Mouse (Mus musculus) embryo, embryonic 10.5 days (tissue): ENCODE measurements at regions not wholly inside any gene's neighbourhood (a gene's known extent, or its start where the extent isn't known, plus 50 kb on each side); places are given as distances from the start of the nearest gene placed in this dataset.
"Not testable (repeated sequence)": the region's sequence is repeated elsewhere in the genome, so short reads cannot be mapped to it uniquely, and the experiment has no call there.

Source experiments
- DNase-seq: peaks from one replicate; pipeline ENCODE4 v3.0.0-alpha.2; 2015; ENCODE audit warnings: low spot score

DNA sequence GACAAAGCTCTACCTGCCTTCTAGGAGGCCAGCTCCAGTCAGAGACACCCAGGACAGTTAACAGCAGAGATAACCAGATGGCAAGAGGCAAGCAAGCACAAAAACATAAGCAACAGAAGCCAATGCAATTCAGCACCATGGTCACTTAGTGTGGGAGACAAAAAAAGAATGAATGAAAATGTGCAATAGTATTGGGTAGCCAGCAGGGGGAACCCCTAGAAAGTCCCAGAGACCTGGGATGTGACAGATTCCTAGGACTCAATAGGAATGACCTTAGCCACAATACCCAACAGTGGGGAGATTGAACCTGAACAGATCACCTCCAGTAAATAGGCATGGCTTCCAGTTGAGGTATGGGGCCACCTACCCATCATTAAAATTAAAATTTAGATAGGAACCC, 409.0 kb upstream of the St6gal2 start:
- peak; percentile 11 for DNase-seq

- DNase-seq: not testable (repeated sequence)
Observed at GRCm38 (mm10) chr17:55040216-55040615, 405.0 kb upstream of the St6gal2 start.

GRCm38 (mm10) chr17:55068420-55068819, 376.8 kb upstream of the St6gal2 start:
- no peak for DNase-seq

DNA sequence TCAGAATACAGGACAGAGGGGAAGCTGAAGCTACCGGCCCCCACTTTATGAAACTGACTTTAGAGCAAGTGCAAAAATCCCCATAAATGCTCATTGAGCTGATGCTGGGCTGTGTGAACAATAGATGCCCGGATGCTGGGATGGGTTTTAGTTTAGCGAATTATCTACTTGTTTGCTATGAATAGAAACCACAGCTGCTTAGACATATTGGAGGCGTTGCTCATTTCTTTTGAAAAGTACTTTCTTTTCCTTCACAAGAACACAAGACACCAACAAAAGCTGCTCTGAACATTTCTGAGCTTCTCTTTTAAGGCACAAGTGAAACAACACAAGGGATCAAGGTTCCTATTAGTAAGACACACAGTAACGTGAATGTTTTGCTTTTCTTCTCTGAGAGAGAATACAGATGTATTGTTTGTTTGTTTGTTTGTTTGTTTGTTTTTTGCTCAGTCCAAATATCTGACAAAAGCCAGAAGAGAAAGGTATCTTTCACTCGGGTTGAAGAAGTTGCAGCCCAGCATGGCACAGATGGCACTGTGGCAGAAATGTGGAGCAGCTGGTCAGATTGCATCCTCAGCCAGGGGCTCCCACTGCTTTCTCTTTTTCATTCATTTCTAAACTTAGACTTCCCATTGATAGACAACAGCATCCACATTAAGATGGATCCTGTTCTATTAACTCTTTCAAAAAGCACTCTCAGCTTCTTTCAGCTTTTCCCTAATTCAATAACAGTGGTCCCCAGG, 361.7 kb upstream of the St6gal2 start:
- DNase-seq: no peak

- peak; percentile 8 for DNase-seq
Observed at GRCm38 (mm10) chr17:55090661-55091252, 354.4 kb upstream of the St6gal2 start.

DNA sequence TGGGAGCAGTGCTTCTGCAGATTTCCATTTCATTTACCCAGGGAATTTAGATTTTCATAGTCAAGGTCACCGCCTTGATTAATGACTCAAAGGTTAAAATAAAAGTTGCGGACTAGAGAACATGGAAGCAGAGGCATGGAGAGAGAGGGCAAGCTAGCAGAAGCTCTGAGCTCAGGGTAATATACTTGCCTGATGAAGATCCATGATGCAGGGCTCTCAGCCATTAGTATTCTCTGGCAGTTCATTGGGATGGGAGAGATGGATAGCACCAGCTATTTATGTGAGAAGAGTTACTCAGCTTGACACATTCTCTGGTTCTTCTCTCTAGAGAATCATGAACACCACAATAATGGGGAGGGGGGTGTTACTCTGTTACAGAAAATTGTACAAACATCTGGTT, 341.7 kb upstream of the St6gal2 start:
- no peak for DNase-seq

DNA sequence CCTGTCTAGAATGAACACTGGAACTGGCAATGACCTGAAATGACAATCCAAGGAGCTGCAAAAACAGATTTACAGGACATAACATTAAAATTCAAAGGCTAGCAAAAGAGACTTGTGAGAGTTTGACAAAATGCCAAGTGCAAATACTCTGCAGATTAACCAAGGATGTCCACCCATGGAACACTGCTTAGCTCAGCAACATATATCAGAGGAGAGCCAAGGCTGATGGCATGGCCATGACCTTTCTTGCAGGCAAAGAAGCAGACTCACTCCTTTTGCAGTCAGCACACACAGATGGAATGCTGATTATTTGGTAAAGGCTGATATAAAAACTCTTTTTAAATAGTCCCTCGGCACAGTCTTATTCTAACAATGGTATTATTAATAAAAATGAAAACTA, 320.3 kb upstream of the St6gal2 start:
- no peak for DNase-seq

GRCm38 (mm10) chr17:55130100-55130499, 315.1 kb upstream of the St6gal2 start:
- DNase-seq: not testable (repeated sequence)
